Comparison of ENCODE assay signal across 21 mouse cellular contexts in genomic region chr11:35282001-35282632, GRCm38 (mm10).
DNase-seq lines count a peak whose midpoint lies in the region; ATAC-seq and TF ChIP-seq lines count a peak whose summit lies in the region.
"Had no signal": no experiment of that assay in that cellular context is flagged by ENCODE, and none has a peak within 500 bp of the region (broad histone marks: within the 10 kb centered on the region; RNA-seq: fewer than 3 reads in every experiment).

No protein-coding gene starts in this region.

- TF ChIP-seq CTCF in heart, adult 2 months (IDR thresholded peaks at IDR 0.05) = no peak
- TF ChIP-seq CTCF in layer of hippocampus, adult 2 months (conservative IDR thresholded peaks at IDR 0.05) = no peak

- no peak overlapping the region for H3K9ac ChIP-seq in heart, embryonic 12.5 days
- H3K9ac ChIP-seq in heart, adult 2 months (ENCODE audit: low read depth, low read length) = no peak overlapping the region
- no peak overlapping the region for H3K9ac ChIP-seq in embryonic facial prominence, embryonic 13.5 days
- H3K9ac ChIP-seq: hindbrain, embryonic 15.5 days; intestine, embryonic 15.5 days; liver, embryonic 15.5 days had no signal

- H3K27ac ChIP-seq in heart, embryonic 12.5 days (ENCODE audit: poor library complexity, severe bottlenecking) = peak overlapping the region; percentile 85; the same call in 1 of the 2 replicates
- no peak overlapping the region for H3K27ac ChIP-seq in heart, adult 2 months
- peak overlapping the region; percentile 87 for H3K27ac ChIP-seq in layer of hippocampus, adult 2 months
- peak overlapping the region; percentile 75 for H3K27ac ChIP-seq in embryonic facial prominence, embryonic 13.5 days
- H3K27ac ChIP-seq: gastrocnemius, adult 2 months; hindbrain, embryonic 15.5 days; intestine, embryonic 15.5 days; kidney, postnatal 0 days; liver, embryonic 15.5 days had no signal

- no peak for ATAC-seq in heart, embryonic 12.5 days (ENCODE audit: insufficient number of reproducible peaks, low FRiP score)
- ATAC-seq in embryonic facial prominence, embryonic 13.5 days (ENCODE audit: insufficient number of reproducible peaks, insufficient read depth, low FRiP score, low TSS enrichment, low read depth) = no peak

- H3K4me1 ChIP-seq in heart, embryonic 12.5 days (replicated peaks) = peaks cover 53% of the 10 kb centered on the region
- peaks cover 12% of the 10 kb centered on the region for H3K4me1 ChIP-seq in heart, adult 2 months (ENCODE audit: control insufficient read depth, insufficient read depth, low read length)
- H3K4me1 ChIP-seq in embryonic facial prominence, embryonic 13.5 days = peaks cover 57% of the 10 kb centered on the region
- H3K4me1 ChIP-seq: liver, embryonic 15.5 days had no signal

- H3K9me3 ChIP-seq in heart, embryonic 12.5 days (replicated peaks) = no peaks in the 10 kb centered on the region
- H3K9me3 ChIP-seq in embryonic facial prominence, embryonic 13.5 days = no peaks in the 10 kb centered on the region
- H3K9me3 ChIP-seq: forebrain, embryonic 10.5 days; hindbrain, embryonic 15.5 days; intestine, embryonic 15.5 days; liver, embryonic 15.5 days had no signal

- no peak overlapping the region for H3K4me3 ChIP-seq in heart, embryonic 12.5 days
- no peak overlapping the region for H3K4me3 ChIP-seq in heart, adult 2 months
- H3K4me3 ChIP-seq in layer of hippocampus, adult 2 months = no peak overlapping the region
- no peak overlapping the region for H3K4me3 ChIP-seq in embryonic facial prominence, embryonic 13.5 days
- H3K4me3 ChIP-seq: forebrain, embryonic 10.5 days; gastrocnemius, adult 2 months; hindbrain, embryonic 15.5 days; intestine, embryonic 15.5 days; liver, embryonic 15.5 days had no signal

- no peak for TF ChIP-seq EP300 in heart, adult 2 months (IDR thresholded peaks at IDR 0.05; ENCODE audit: insufficient read depth, low read depth, low read length)

- no peak for TF ChIP-seq POLR2A in heart, adult 2 months (IDR thresholded peaks at IDR 0.05; ENCODE audit: insufficient read depth, low read depth, low read length)

- no peaks in the 10 kb centered on the region for H3K36me3 ChIP-seq in heart, embryonic 12.5 days
- no peaks in the 10 kb centered on the region for H3K36me3 ChIP-seq in heart, adult 2 months (ENCODE audit: control insufficient read depth, insufficient read depth, low read length)
- no peaks in the 10 kb centered on the region for H3K36me3 ChIP-seq in embryonic facial prominence, embryonic 13.5 days
- H3K36me3 ChIP-seq: forebrain, embryonic 10.5 days; hindbrain, embryonic 15.5 days; intestine, embryonic 15.5 days; liver, embryonic 15.5 days had no signal

- WGBS in heart, embryonic 12.5 days = 54% methylated on average over 5 of the region's 5 CpGs
- 45% methylated on average over 5 of the region's 5 CpGs for WGBS in heart, adult 2 months
- 59% methylated on average over 5 of the region's 5 CpGs for WGBS in embryonic facial prominence, embryonic 13.5 days

- DNase-seq in heart, adult 2 months = no peak
- no peak for DNase-seq in layer of hippocampus, adult 2 months (ENCODE audit: low spot score in 2 of 2)
- no peak for DNase-seq in layer of hippocampus, postnatal 10 days (ENCODE audit: low spot score in 2 of 2)
- peak; percentile 52 for DNase-seq in Muller cell, postnatal 12 days (ENCODE audit: inconsistent ontology term)
- DNase-seq in spleen, adult 12 weeks (ENCODE audit: low spot score) = no peak
- no peak for DNase-seq in ovary, postnatal 36 days (ENCODE audit: low spot score)
- DNase-seq: adrenal gland, adult 2 months; B cell, adult 2 months; cerebellum, adult 8-10 months; forebrain, postnatal 0 days; gastrocnemius, adult 2 months; lung, postnatal 14 days; right cerebral cortex, adult 18-20 months; thymus, postnatal 25 days had no signal

- intact Hi-C loops in heart, adult 2 months (cut with DNase I) = no loop called here

- no peaks in the 10 kb centered on the region for H3K27me3 ChIP-seq in heart, embryonic 12.5 days (replicated peaks)
- no peaks in the 10 kb centered on the region for H3K27me3 ChIP-seq in heart, adult 2 months (ENCODE audit: control insufficient read depth, insufficient read depth, low read length)
- H3K27me3 ChIP-seq in embryonic facial prominence, embryonic 13.5 days = no peaks in the 10 kb centered on the region
- H3K27me3 ChIP-seq: intestine, embryonic 15.5 days; liver, embryonic 15.5 days had no signal

- no peaks in the 10 kb centered on the region for H3K79me2 ChIP-seq in heart, adult 2 months (replicated peaks; ENCODE audit: control insufficient read depth, insufficient read depth, low read length)

- H3K4me2 ChIP-seq in heart, embryonic 12.5 days = no peak overlapping the region
- H3K4me2 ChIP-seq in embryonic facial prominence, embryonic 13.5 days = no peak overlapping the region
- H3K4me2 ChIP-seq: intestine, embryonic 15.5 days; liver, embryonic 15.5 days had no signal
